Mouse (Mus musculus) MEL (cell line): ENCODE results near the gene Jak3.

Experiments
- GATA1 ChIP-seq: IDR thresholded peaks from 2 replicates; pipeline ENCODE4 v1.6.1; 2011; ENCODE audit warnings: low read depth, low read length, improper control_type of control experiment
- POLR2A ChIP-seq, 2 experiments: IDR thresholded peaks; 2 replicates each; pipeline ENCODE4 v1.6.1; 2011 to 2012; ENCODE audit warnings: low read length in 2 of 2, mild to moderate bottlenecking in 2 of 2, control low read depth in 1 of 2, improper control_type of control experiment in 1 of 2, low read depth in 1 of 2, moderate library complexity in 1 of 2; ENCODE audit not compliant: control insufficient read depth in 1 of 2, insufficient read depth in 1 of 2, poor library complexity in 1 of 2

DNA sequence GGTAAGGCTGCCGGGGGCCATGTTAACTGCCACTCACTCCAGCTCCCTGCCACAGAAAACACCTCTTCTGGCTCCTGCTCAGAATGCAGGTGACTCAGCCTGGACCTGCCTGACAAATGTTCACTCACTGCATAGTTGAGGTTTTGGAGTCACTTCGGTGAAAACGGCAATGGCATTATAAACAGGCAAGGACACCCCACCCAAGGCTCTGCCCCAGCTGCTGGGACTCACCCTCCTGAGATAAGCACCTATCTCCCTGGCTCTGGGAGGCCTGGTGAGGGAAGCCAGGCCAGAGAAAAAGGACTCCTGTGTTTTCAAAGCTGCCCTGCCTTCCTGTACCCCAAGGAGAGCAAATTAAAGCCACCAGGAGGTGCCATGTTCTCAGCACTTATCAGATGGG, 26.8 kb downstream of the Jak3 start:
- TF ChIP-seq POLR2A (IDR thresholded peaks at IDR 0.05; ENCODE audit: control insufficient read depth in 1 of 2, insufficient read depth in 1 of 2, low read depth in 1 of 2, low read length in 2 of 2, poor library complexity in 1 of 2) (no peak), GATA1 (peak; percentile 62; the same call in 1 of the 2 replicates)
